Mouse (Mus musculus): Measurements from ENCODE around the gene Bahd1.

- no peak for TF ChIP-seq CTCF (conservative IDR thresholded peaks at IDR 0.05; ENCODE audit: low read length)
- no peak for TF ChIP-seq POU5F1 (IDR thresholded peaks at IDR 0.05; ENCODE audit: borderline replicate concordance, low read length)
Observed at GRCm38 (mm10) chr2:118875316-118875715, 24.9 kb upstream of the Bahd1 start.

Measured in E14TG2a.4 (cell line).